Mouse (Mus musculus) midbrain, embryonic 14.5 days (tissue): ENCODE data around the gene Nudt2. TPM values are rescaled to one million over a fixed set of nuclear protein-coding genes. Genes with fewer than 3 reads are reported as not detected.
A peak's percentile ranks its signal among the peaks of the same experiment; 100 is the strongest.

Experiments used
- ATAC-seq: fragments of 200-750 bp; cut with Nextera tagmentation; 2 replicates; pipeline ENCODE4 v1.8.0; 2017; ENCODE audit warnings: moderate number of reproducible peaks, moderate library complexity; ENCODE audit not compliant: low FRiP score, low TSS enrichment
- DNase-seq: peaks from one replicate; pipeline ENCODE4 v3.0.0-alpha.2; 2015
- H3K27ac ChIP-seq: fragments of 300-500 bp; sonication (generic); replicated peaks from 2 replicates; pipeline ENCODE4 v1.5.1; 2014; ENCODE audit warnings: mild to moderate bottlenecking, low read depth, low read length, moderate library complexity
- H3K27me3 ChIP-seq: fragments of 300-500 bp; sonication (generic); 2 replicates; pipeline ENCODE4 v1.6.1; 2014; ENCODE audit warnings: low read length, control low read depth, mixed read lengths; ENCODE audit not compliant: control insufficient read depth, insufficient read depth
- H3K36me3 ChIP-seq: fragments of 300-500 bp; sonication (generic); 2 replicates; pipeline ENCODE4 v1.6.1; 2014; ENCODE audit warnings: low read length, control low read depth; ENCODE audit not compliant: control insufficient read depth, insufficient read depth
- H3K4me1 ChIP-seq: fragments of 300-500 bp; sonication (generic); 2 replicates; pipeline ENCODE4 v1.6.1; 2014; ENCODE audit warnings: mild to moderate bottlenecking, antibody characterized with exemption, low read length, control low read depth; ENCODE audit not compliant: control insufficient read depth, insufficient read depth
- H3K4me2 ChIP-seq: fragments of 300-500 bp; sonication (generic); 2 replicates; pipeline ENCODE4 v1.6.1; 2014; ENCODE audit warnings: mild to moderate bottlenecking, low read length, moderate library complexity
- H3K4me3 ChIP-seq: fragments of 300-500 bp; sonication (generic); replicated peaks from 2 replicates; pipeline ENCODE4 v1.5.1; 2014; ENCODE audit warnings: low read depth, low read length
- H3K9ac ChIP-seq: fragments of 300-500 bp; sonication (generic); replicated peaks from 2 replicates; pipeline ENCODE4 v1.6.1; 2014; ENCODE audit warnings: mild to moderate bottlenecking, low read length, moderate library complexity
- H3K9me3 ChIP-seq: fragments of 300-500 bp; sonication (generic); 2 replicates; pipeline ENCODE4 v1.6.1; 2016; ENCODE audit warnings: low read length, control low read depth, mixed read lengths; ENCODE audit not compliant: control insufficient read depth
- WGBS: fragments of 180-500 bp; shearing (Covaris S2); extraction: QIAGEN DNeasy Blood & Tissue Kit; methylation state at CpG from one replicate; pipeline ENCODE4 v1.1.7; 2014; 5-methylcytosine and 5-hydroxymethylcytosine counted together
- polyA plus RNA-seq: library from polyadenylated mRNA; unstranded; fragments of >200 nt; fragmentation: Nextera tagmentation; extraction: Ambion mirVana; gene quantifications from 2 replicates; pipeline ENCODE4 v1.2.1, GENCODE M21; 2014

The Nudt2 gene
- polyA plus RNA-seq, 1 experiment from 2014 or later = 68.4 TPM

GRCm38 (mm10) chr4:41506156-41506555, 41.2 kb downstream of the Nudt2 start:
- H3K9me3 ChIP-seq = no peaks in the 10 kb centered on the region
- 6% methylated on average over 13 of the region's 13 CpGs for WGBS
- H3K9ac ChIP-seq = no peak overlapping the region
- H3K4me2 ChIP-seq = peak overlapping the region; percentile 84; the same call in 1 of the 2 replicates
- peaks cover 15% of the 10 kb centered on the region; the same call in 1 of the 2 replicates for H3K27me3 ChIP-seq
- no peak overlapping the region for H3K27ac ChIP-seq
- peak; percentile 71 for DNase-seq
- no peak overlapping the region for H3K4me3 ChIP-seq
- no peak for ATAC-seq
- peaks cover 20% of the 10 kb centered on the region for H3K4me1 ChIP-seq
- no peaks in the 10 kb centered on the region for H3K36me3 ChIP-seq

- ATAC-seq (peak; percentile 75), DNase-seq (peak; percentile 90)
- peak overlapping the region; percentile 46 for H3K4me3 ChIP-seq
- 0% methylated on average over 29 of the region's 29 CpGs for WGBS
- H3K4me1 ChIP-seq = peaks cover 17% of the 10 kb centered on the region
- peak overlapping the region; percentile 68 for H3K27ac ChIP-seq
- peak overlapping the region; percentile 69 for H3K9ac ChIP-seq
- no peaks in the 10 kb centered on the region for H3K36me3 ChIP-seq
- peaks cover 9% of the 10 kb centered on the region; the same call in 1 of the 2 replicates for H3K27me3 ChIP-seq
- peak overlapping the region; percentile 84 for H3K4me2 ChIP-seq
- H3K9me3 ChIP-seq = no peaks in the 10 kb centered on the region
Observed at GRCm38 (mm10) chr4:41506906-41507305, 42.0 kb downstream of the Nudt2 start.

GRCm38 (mm10) chr4:41507326-41507924, 42.5 kb downstream of the Nudt2 start:
- 2% methylated on average over 22 of the region's 22 CpGs for WGBS
- H3K27ac ChIP-seq = peak overlapping the region; percentile 68

GRCm38 (mm10) chr4:41507998-41508397, 43.0 kb downstream of the Nudt2 start:
- H3K27ac ChIP-seq = no peak overlapping the region
- H3K4me1 ChIP-seq = peaks cover 9% of the 10 kb centered on the region
- no peaks in the 10 kb centered on the region for H3K9me3 ChIP-seq
- no peaks in the 10 kb centered on the region for H3K36me3 ChIP-seq
- H3K4me2 ChIP-seq = peak overlapping the region; percentile 84; the same call in 1 of the 2 replicates
- H3K27me3 ChIP-seq = peaks cover 9% of the 10 kb centered on the region; the same call in 1 of the 2 replicates
- DNase-seq (no peak), ATAC-seq (no peak)
- 40% methylated on average over 7 of the region's 7 CpGs for WGBS
- H3K4me3 ChIP-seq = no peak overlapping the region
- H3K9ac ChIP-seq = no peak overlapping the region

More at GRCm38 (mm10) chr4:41507326-41507924, 42.5 kb downstream of the Nudt2 start:
- H3K36me3 ChIP-seq = no peaks in the 10 kb centered on the region
- peaks cover 9% of the 10 kb centered on the region; the same call in 1 of the 2 replicates for H3K27me3 ChIP-seq
- ATAC-seq = no peak; the same call in 1 of the 2 replicates
- H3K4me1 ChIP-seq = peaks cover 12% of the 10 kb centered on the region
- H3K4me2 ChIP-seq = peak overlapping the region; percentile 84
- peak overlapping the region; percentile 46 for H3K4me3 ChIP-seq
- peak; percentile 69 for DNase-seq
- peak overlapping the region; percentile 69 for H3K9ac ChIP-seq
- no peaks in the 10 kb centered on the region for H3K9me3 ChIP-seq

- DNase-seq (peak; percentile 68), ATAC-seq (no peak; the same call in 1 of the 2 replicates)
- Histone ChIP-seq H3K4me2 (no peak overlapping the region; the same call in 1 of the 2 replicates), H3K27me3 (peaks cover 4% of the 10 kb centered on the region; the same call in 1 of the 2 replicates), H3K36me3 (peaks cover 2% of the 10 kb centered on the region; the same call in 1 of the 2 replicates), H3K27ac (no peak overlapping the region), H3K4me3 (no peak overlapping the region), H3K4me1 (peaks cover 9% of the 10 kb centered on the region; the same call in 1 of the 2 replicates), H3K9ac (no peak overlapping the region), H3K9me3 (no peaks in the 10 kb centered on the region)
- WGBS = 16% methylated on average over 4 of the region's 4 CpGs
Observed at GRCm38 (mm10) chr4:41513309-41513708, 48.4 kb downstream of the Nudt2 start.

GRCm38 (mm10) chr4:41513714-41514113, 48.8 kb downstream of the Nudt2 start:
- Histone ChIP-seq H3K36me3 (peaks cover 6% of the 10 kb centered on the region; the same call in 1 of the 2 replicates), H3K9me3 (no peaks in the 10 kb centered on the region), H3K4me3 (no peak overlapping the region), H3K9ac (no peak overlapping the region), H3K4me2 (no peak overlapping the region), H3K27me3 (no peaks in the 10 kb centered on the region), H3K27ac (no peak overlapping the region), H3K4me1 (peaks cover 9% of the 10 kb centered on the region; the same call in 1 of the 2 replicates)
- 21% methylated on average over 8 of the region's 8 CpGs for WGBS
- no peak for ATAC-seq
- DNase-seq = peak; percentile 21

- WGBS = 95% methylated on average over 2 of the region's 2 CpGs
- no peak for ATAC-seq
- H3K36me3 ChIP-seq = peaks cover 26% of the 10 kb centered on the region
Observed at GRCm38 (mm10) chr4:41517233-41517632, 52.3 kb downstream of the Nudt2 start, which contains the start of gene 1110017D15Rik. Gene 1110017D15Rik, minus strand, starts transcription at chr4:41517333.

GRCm38 (mm10) chr4:41518349-41518748, 53.4 kb downstream of the Nudt2 start:
- Histone ChIP-seq H3K4me3 (no peak overlapping the region), H3K4me2 (no peak overlapping the region), H3K9me3 (no peaks in the 10 kb centered on the region), H3K27me3 (no peaks in the 10 kb centered on the region), H3K4me1 (peaks cover 6% of the 10 kb centered on the region; the same call in 1 of the 2 replicates), H3K27ac (no peak overlapping the region), H3K9ac (no peak overlapping the region), H3K36me3 (peaks cover 26% of the 10 kb centered on the region)
- ATAC-seq (no peak), DNase-seq (no peak)
- WGBS = 85% methylated on average over 7 of the region's 7 CpGs

More at GRCm38 (mm10) chr4:41517233-41517632, 52.3 kb downstream of the Nudt2 start, which contains the start of gene 1110017D15Rik:
- Histone ChIP-seq H3K27me3 (no peaks in the 10 kb centered on the region), H3K4me1 (peaks cover 9% of the 10 kb centered on the region; the same call in 1 of the 2 replicates), H3K4me3 (no peak within 1 kb of the TSS), H3K4me2 (no peak within 1 kb of the TSS), H3K9me3 (no peaks in the 10 kb centered on the region), H3K9ac (no peak within 1 kb of the TSS), H3K27ac (no peak within 1 kb of the TSS)
- no peak for DNase-seq
